Mouse (Mus musculus): ENCODE data around the gene Bcl6b. TPM values are rescaled to one million over a fixed set of nuclear protein-coding genes. Genes with fewer than 3 reads are reported as not detected.
A peak's percentile ranks its signal among the peaks of the same experiment; 100 is the strongest.

Bcl6b gene
- polyA plus RNA-seq, 1 experiment = 5.9 TPM

GRCm38 (mm10) chr11:70210681-70211080 is 18.9 kb downstream of the Bcl6b start:
- no peak for DNase-seq (ENCODE audit: low read depth)
- no peak for TF ChIP-seq CTCF (IDR thresholded peaks at IDR 0.05; ENCODE audit: borderline replicate concordance, extremely low read depth, insufficient read depth, insufficient read length)
- TF ChIP-seq POLR2A (IDR thresholded peaks at IDR 0.05; ENCODE audit: borderline replicate concordance, extremely low read depth, insufficient read depth, insufficient read length, poor library complexity, severe bottlenecking) = no peak

GRCm38 (mm10) chr11:70208778-70209388 is 20.7 kb downstream of the Bcl6b start:
- TF ChIP-seq POLR2A (IDR thresholded peaks at IDR 0.05; ENCODE audit: borderline replicate concordance, extremely low read depth, insufficient read depth, insufficient read length, poor library complexity, severe bottlenecking) (no peak), CTCF (IDR thresholded peaks at IDR 0.05; ENCODE audit: borderline replicate concordance, extremely low read depth, insufficient read depth, insufficient read length) (no peak)
- no peak for DNase-seq (ENCODE audit: low read depth)

GRCm38 (mm10) chr11:70207283-70207682 is 22.3 kb downstream of the Bcl6b start:
- no peak for DNase-seq (ENCODE audit: low read depth)
- TF ChIP-seq CTCF (IDR thresholded peaks at IDR 0.05; ENCODE audit: borderline replicate concordance, extremely low read depth, insufficient read depth, insufficient read length) = no peak
- no peak for TF ChIP-seq POLR2A (IDR thresholded peaks at IDR 0.05; ENCODE audit: borderline replicate concordance, extremely low read depth, insufficient read depth, insufficient read length, poor library complexity, severe bottlenecking)

DNA sequence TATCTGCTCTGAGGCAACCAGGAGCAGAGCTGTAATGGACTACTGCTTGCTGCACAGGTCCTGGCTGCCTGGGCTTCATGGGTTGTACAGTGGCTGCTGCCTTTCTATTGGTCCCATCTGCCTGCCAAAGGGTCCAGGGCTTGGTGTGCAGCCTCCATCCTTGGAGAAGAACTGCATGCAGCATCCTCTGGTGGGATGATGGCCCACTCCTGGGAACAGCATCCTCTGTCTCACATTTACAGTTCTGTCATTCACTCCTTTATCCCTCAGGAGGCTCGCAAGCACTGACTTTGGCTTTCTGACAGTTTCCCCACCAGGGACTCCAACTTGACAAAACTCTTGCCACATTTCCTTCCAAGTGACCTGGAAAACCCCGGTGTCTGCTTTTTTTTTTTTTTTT is 22.8 kb downstream of the Bcl6b start:
- DNase-seq (ENCODE audit: low read depth) = no peak
- TF ChIP-seq CTCF (IDR thresholded peaks at IDR 0.05; ENCODE audit: borderline replicate concordance, extremely low read depth, insufficient read depth, insufficient read length) = no peak
- TF ChIP-seq POLR2A (IDR thresholded peaks at IDR 0.05; ENCODE audit: borderline replicate concordance, extremely low read depth, insufficient read depth, insufficient read length, poor library complexity, severe bottlenecking) = no peak

DNA sequence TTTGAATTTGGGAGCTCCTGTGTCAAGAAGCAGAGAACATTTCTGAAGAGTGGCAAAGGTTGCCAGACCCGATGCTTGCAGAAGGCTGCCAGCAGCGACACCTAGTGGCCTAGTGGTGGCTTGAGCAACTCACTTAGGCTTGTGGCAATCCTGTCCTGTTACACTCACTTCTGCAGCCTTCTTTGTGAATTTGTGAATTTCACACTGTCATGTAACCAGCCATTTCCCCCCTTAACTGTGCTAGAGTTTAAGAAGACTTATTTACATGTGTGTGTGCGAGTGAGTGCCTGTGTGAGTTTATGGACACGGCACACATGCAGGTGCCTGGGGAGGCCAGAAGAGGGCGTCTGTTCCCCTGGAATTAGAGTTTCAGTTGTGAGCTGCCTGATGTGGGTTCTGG is 27.9 kb downstream of the Bcl6b start:
- TF ChIP-seq POLR2A (IDR thresholded peaks at IDR 0.05; ENCODE audit: borderline replicate concordance, extremely low read depth, insufficient read depth, insufficient read length, poor library complexity, severe bottlenecking) = no peak
- TF ChIP-seq CTCF (IDR thresholded peaks at IDR 0.05; ENCODE audit: borderline replicate concordance, extremely low read depth, insufficient read depth, insufficient read length) = peak; percentile 94
- DNase-seq (ENCODE audit: low read depth) = peak; percentile 90

GRCm38 (mm10) chr11:70200036-70200608 is 29.5 kb downstream of the Bcl6b start:
- no peak for TF ChIP-seq CTCF (IDR thresholded peaks at IDR 0.05; ENCODE audit: borderline replicate concordance, extremely low read depth, insufficient read depth, insufficient read length)
- no peak for TF ChIP-seq POLR2A (IDR thresholded peaks at IDR 0.05; ENCODE audit: borderline replicate concordance, extremely low read depth, insufficient read depth, insufficient read length, poor library complexity, severe bottlenecking)
- DNase-seq (ENCODE audit: low read depth) = no peak

GRCm38 (mm10) chr11:70199107-70199506 is 30.5 kb downstream of the Bcl6b start:
- no peak for TF ChIP-seq POLR2A (IDR thresholded peaks at IDR 0.05; ENCODE audit: borderline replicate concordance, extremely low read depth, insufficient read depth, insufficient read length, poor library complexity, severe bottlenecking)
- no peak for TF ChIP-seq CTCF (IDR thresholded peaks at IDR 0.05; ENCODE audit: borderline replicate concordance, extremely low read depth, insufficient read depth, insufficient read length)
- DNase-seq (ENCODE audit: low read depth) = no peak

DNA sequence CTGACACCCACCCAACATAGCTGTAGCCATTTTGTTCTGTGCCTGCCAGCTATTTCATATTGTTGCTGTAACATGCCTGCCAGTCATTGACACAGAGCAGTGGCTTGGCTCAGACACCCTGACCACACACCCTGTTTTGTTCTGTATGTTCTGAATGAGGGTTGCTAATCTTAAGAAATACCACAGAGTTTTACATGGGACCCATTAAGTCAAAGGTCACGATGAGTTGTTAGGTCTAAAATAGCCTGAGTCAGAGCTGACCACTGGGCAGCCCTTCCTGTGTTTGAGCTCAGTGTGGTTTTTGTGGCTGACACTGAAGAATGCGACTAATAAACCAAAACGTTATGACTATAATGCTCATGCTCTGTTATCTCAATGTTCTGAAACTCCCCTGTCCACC is 31.3 kb downstream of the Bcl6b start:
- no peak for TF ChIP-seq POLR2A (IDR thresholded peaks at IDR 0.05; ENCODE audit: borderline replicate concordance, extremely low read depth, insufficient read depth, insufficient read length, poor library complexity, severe bottlenecking)
- DNase-seq (ENCODE audit: low read depth) = no peak

- no peak for TF ChIP-seq POLR2A (IDR thresholded peaks at IDR 0.05; ENCODE audit: borderline replicate concordance, extremely low read depth, insufficient read depth, insufficient read length, poor library complexity, severe bottlenecking)
- TF ChIP-seq CTCF (IDR thresholded peaks at IDR 0.05; ENCODE audit: borderline replicate concordance, extremely low read depth, insufficient read depth, insufficient read length) = no peak
- no peak for DNase-seq (ENCODE audit: low read depth)
These were observed 36.0 kb downstream of the Bcl6b start for GRCm38 (mm10) chr11:70193354-70194285.

DNA sequence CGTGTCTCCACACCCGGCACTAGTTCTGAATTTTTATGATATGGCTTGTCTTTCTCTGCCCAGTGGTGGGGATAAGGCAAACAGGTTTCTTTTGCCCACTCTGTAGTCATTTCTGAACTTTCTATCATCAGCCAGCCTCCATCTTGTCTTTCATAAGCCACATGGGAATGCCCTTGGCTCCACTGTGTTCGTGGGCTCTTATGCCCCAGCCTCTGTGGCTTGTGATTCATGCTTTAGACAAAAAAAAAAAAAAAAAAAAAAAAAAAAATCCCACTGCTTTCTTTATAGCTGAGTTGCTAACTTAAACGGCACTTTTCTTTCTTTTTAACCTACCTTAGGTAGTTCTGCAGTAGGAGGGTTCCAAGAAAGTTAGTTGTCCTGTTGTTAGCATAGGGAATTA is 37.4 kb downstream of the Bcl6b start:
- no peak for DNase-seq (ENCODE audit: low read depth)

DNA sequence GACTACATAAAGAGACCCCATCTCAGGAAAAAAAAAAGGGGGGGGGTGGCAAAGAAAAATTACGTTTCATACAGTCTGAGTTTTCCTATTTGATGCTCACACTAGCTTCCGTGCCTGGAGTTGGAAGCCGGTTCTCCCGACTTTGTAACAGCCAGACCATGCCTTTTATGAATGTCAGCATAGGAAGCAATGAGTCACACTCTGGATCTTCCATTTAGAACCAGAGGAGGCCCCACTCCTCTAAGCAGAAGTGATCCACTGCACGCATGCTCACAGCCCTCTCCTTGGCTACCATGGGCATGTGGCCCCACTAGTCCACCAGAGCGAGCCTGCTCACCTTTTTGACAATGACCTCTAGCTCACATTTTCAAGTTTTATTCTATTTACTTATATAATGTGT is 38.4 kb downstream of the Bcl6b start:
- DNase-seq (ENCODE audit: low read depth) = no peak
- TF ChIP-seq CTCF (IDR thresholded peaks at IDR 0.05; ENCODE audit: borderline replicate concordance, extremely low read depth, insufficient read depth, insufficient read length) (no peak), POLR2A (IDR thresholded peaks at IDR 0.05; ENCODE audit: borderline replicate concordance, extremely low read depth, insufficient read depth, insufficient read length, poor library complexity, severe bottlenecking) (no peak)

More for the DNA sequence above, 37.4 kb downstream of the Bcl6b start:
- TF ChIP-seq CTCF (IDR thresholded peaks at IDR 0.05; ENCODE audit: borderline replicate concordance, extremely low read depth, insufficient read depth, insufficient read length) (no peak), POLR2A (IDR thresholded peaks at IDR 0.05; ENCODE audit: borderline replicate concordance, extremely low read depth, insufficient read depth, insufficient read length, poor library complexity, severe bottlenecking) (no peak)
